Mouse (Mus musculus) thymus, adult 2 months (tissue): ENCODE results near the gene Ninj2.

Experiments used
- CTCF ChIP-seq: fragments of 200-500 bp; IDR thresholded peaks from 2 replicates; pipeline ENCODE4 v1.5.1; 2012; ENCODE audit warnings: mild to moderate bottlenecking, control low read depth, low read length, moderate library complexity, borderline replicate concordance; ENCODE audit not compliant: control insufficient read depth, poor library complexity, insufficient read depth; ENCODE audit errors: extremely low read depth
- POLR2A ChIP-seq: fragments of 200-500 bp; IDR thresholded peaks from 2 replicates; pipeline ENCODE4 v1.6.1; 2012; ENCODE audit warnings: mild to moderate bottlenecking, low read length, control low read depth, moderate library complexity; ENCODE audit not compliant: control insufficient read depth, poor library complexity, insufficient read depth; ENCODE audit errors: extremely low read depth

DNA sequence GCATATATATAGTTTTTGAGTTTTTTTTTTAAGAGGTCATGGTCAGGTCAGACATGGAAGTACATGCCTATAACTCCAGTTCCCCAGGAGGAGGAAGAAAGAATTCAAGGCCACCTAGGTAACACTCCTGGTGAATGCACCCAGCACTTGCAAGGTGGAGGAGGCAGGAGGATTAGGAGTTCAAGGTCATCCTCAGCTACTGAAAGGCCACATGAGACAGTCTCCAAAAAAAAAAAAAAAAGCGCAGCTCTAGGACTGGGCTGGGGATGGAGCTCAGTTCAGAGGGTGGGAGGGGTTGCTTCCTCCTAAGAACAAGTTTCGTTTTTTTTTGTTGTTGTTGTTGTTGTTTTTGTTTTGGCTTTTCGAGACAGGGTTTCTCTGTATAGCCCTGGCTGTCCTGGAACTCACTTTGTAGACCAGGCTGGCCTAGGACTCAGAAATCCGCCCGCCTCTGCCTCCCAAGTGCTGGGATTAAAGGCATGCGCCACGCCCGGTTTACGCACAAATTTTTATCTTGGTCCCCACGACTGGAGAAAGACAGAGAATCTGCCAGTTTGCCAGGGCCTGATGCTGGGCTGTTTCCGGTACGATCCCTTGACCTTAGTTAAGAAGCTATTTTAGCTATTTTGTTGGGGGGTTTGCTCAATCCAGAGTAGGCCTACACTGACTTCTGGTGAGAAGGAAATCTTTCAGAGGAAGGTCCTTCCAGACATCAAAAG lies 92.0 kb downstream of the Ninj2 start:
- TF ChIP-seq POLR2A (no peak), CTCF (no peak)
